Comparison of ENCODE assay signal across 9 mouse cellular contexts in the genomic region with DNA sequence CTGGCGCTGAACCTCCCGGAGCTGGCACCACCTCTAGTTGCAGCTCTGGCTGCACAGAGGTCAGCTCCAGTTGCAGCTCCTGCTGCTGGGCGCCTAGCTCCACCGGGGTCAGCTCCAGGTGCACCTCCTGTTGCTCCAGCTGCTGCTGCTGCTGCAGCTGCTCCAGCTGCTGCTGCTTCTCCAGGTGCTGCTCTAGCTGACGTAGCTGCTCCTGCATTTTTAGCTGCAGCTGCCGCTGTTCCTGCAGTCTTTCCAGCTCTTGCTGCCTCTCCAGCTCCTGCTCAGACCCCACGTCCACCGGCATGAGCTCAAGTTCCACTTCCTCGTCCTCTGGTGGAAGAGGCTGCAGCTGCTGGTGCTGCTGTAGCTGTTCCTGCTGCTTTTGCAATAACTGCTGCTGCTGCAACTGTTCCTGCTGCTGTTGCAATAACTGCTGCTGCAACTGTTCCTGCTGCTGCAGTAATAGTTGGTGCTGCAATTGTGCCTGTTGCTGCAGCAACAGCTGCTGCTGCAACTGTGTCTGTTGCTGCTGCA. TPM values are rescaled to one million over a fixed set of nuclear protein-coding genes. Genes with fewer than 3 reads are reported as not detected.
DNase-seq lines count a peak whose midpoint lies in the region; ATAC-seq and TF ChIP-seq lines count a peak whose summit lies in the region.
"Had no signal": no experiment of that assay in that cellular context is flagged by ENCODE, and none has a peak within 500 bp of the region (broad histone marks: within the 10 kb centered on the region; RNA-seq: fewer than 3 reads in every experiment).

No protein-coding gene starts in this region.

- H3K4me1 ChIP-seq in lung, postnatal 0 days (ENCODE audit: insufficient read depth, low read depth, low read length): peaks cover 5% of the 10 kb centered on the region; the same call in 1 of the 2 replicates
- H3K4me1 ChIP-seq in hindbrain, embryonic 10.5 days (replicated peaks): peaks cover 27% of the 10 kb centered on the region
- H3K4me1 ChIP-seq in liver, embryonic 15.5 days (replicated peaks): peaks cover 16% of the 10 kb centered on the region
- H3K4me1 ChIP-seq in stomach, postnatal 0 days (replicated peaks; ENCODE audit: control insufficient read depth, insufficient read depth): 0 out of 2 replicates have a peak, but pooled peaks cover under 1% of the 10 kb centered on the region

- TF ChIP-seq CTCF in lung, postnatal 0 days (IDR thresholded peaks at IDR 0.05): no peak
- no peak for TF ChIP-seq CTCF in stomach, postnatal 0 days (IDR thresholded peaks at IDR 0.05; ENCODE audit: low read depth)

- WGBS in lung, postnatal 0 days: 16% methylated on average over 9 of the region's 9 CpGs
- WGBS in hindbrain, embryonic 10.5 days: 10% methylated on average over 9 of the region's 9 CpGs
- 8% methylated on average over 9 of the region's 9 CpGs for WGBS in liver, embryonic 15.5 days (ENCODE audit: insufficient replicate concordance)
- WGBS in stomach, postnatal 0 days: 24% methylated on average over 9 of the region's 9 CpGs

- ATAC-seq in lung, postnatal 0 days: no peak
- no peak for ATAC-seq in liver, embryonic 15.5 days (ENCODE audit: insufficient read depth)
- no peak for ATAC-seq in stomach, postnatal 0 days (ENCODE audit: low FRiP score, low TSS enrichment)

- no peaks in the 10 kb centered on the region for H3K9me3 ChIP-seq in lung, postnatal 0 days (ENCODE audit: low read length)
- H3K9me3 ChIP-seq in hindbrain, embryonic 10.5 days: no peaks in the 10 kb centered on the region
- no peaks in the 10 kb centered on the region for H3K9me3 ChIP-seq in liver, embryonic 15.5 days (replicated peaks)
- no peaks in the 10 kb centered on the region for H3K9me3 ChIP-seq in stomach, postnatal 0 days (ENCODE audit: control insufficient read depth, low read length)

- 0 out of 2 replicates have a peak overlapping the region, but pooled peaks have one; percentile 38 for H3K4me2 ChIP-seq in lung, postnatal 0 days (replicated peaks; ENCODE audit: low read depth, low read length)
- peak overlapping the region; percentile 55 for H3K4me2 ChIP-seq in liver, embryonic 15.5 days
- H3K4me2 ChIP-seq in stomach, postnatal 0 days (replicated peaks; ENCODE audit: low read depth): peak overlapping the region; percentile 44

- H3K27ac ChIP-seq in lung, postnatal 0 days (ENCODE audit: low read length): no peak overlapping the region
- peak overlapping the region; percentile 2; the same call in 1 of the 2 replicates for H3K27ac ChIP-seq in hindbrain, embryonic 10.5 days
- no peak overlapping the region for H3K27ac ChIP-seq in liver, embryonic 15.5 days (replicated peaks)
- no peak overlapping the region for H3K27ac ChIP-seq in stomach, postnatal 0 days (replicated peaks)

- H3K9ac ChIP-seq in lung, postnatal 0 days (replicated peaks; ENCODE audit: low read depth): no peak overlapping the region
- no peak overlapping the region for H3K9ac ChIP-seq in liver, embryonic 15.5 days
- H3K9ac ChIP-seq in stomach, postnatal 0 days (ENCODE audit: low read length): no peak overlapping the region

- H3K27me3 ChIP-seq in lung, postnatal 0 days (replicated peaks; ENCODE audit: insufficient read depth, low read length): peaks cover 39% of the 10 kb centered on the region
- H3K27me3 ChIP-seq in hindbrain, embryonic 10.5 days (ENCODE audit: insufficient read depth, poor library complexity, severe bottlenecking): peaks cover 94% of the 10 kb centered on the region
- peaks cover 87% of the 10 kb centered on the region for H3K27me3 ChIP-seq in liver, embryonic 15.5 days
- peaks cover 11% of the 10 kb centered on the region; the same call in 1 of the 2 replicates for H3K27me3 ChIP-seq in stomach, postnatal 0 days (ENCODE audit: control insufficient read depth, insufficient read depth, low read length)

- no peak for TF ChIP-seq EP300 in lung, postnatal 0 days (IDR thresholded peaks at IDR 0.05)
- no peak for TF ChIP-seq EP300 in stomach, postnatal 0 days (optimal IDR thresholded peaks at IDR 0.05)

- no peak for DNase-seq in lung, postnatal 0 days (ENCODE audit: low spot score)
- no peak for DNase-seq in lung, postnatal 25 days (ENCODE audit: low spot score)
- DNase-seq in hindbrain, embryonic 10.5 days (ENCODE audit: low spot score): no peak
- no peak for DNase-seq in stomach, postnatal 0 days (ENCODE audit: low spot score)
- DNase-seq in adipocyte (ENCODE audit: low spot score): no peak
- DNase-seq in spleen, postnatal 36 days (ENCODE audit: low spot score in 2 of 2): no peak
- DNase-seq: kidney, adult 8-10 months had no signal

- no peak overlapping the region for H3K4me3 ChIP-seq in lung, postnatal 0 days (ENCODE audit: low read depth, low read length)
- peak overlapping the region; percentile 49 for H3K4me3 ChIP-seq in hindbrain, embryonic 10.5 days
- H3K4me3 ChIP-seq in liver, embryonic 15.5 days (replicated peaks): peak overlapping the region; percentile 31
- H3K4me3 ChIP-seq in stomach, postnatal 0 days (ENCODE audit: low read depth, low read length): peak overlapping the region; percentile 22; the same call in 1 of the 2 replicates
- H3K4me3 ChIP-seq: myocyte had no signal

- H3K36me3 ChIP-seq in lung, postnatal 0 days (ENCODE audit: insufficient read depth, low read length): no peaks in the 10 kb centered on the region
- peaks cover 4% of the 10 kb centered on the region; the same call in 1 of the 2 replicates for H3K36me3 ChIP-seq in hindbrain, embryonic 10.5 days
- H3K36me3 ChIP-seq in liver, embryonic 15.5 days (replicated peaks): no peaks in the 10 kb centered on the region
- H3K36me3 ChIP-seq in stomach, postnatal 0 days (ENCODE audit: control insufficient read depth, insufficient read depth, low read length): no peaks in the 10 kb centered on the region

RNA-seq across cellular contexts. Expression of a gene that starts 5.0 kb away (rescaled TPM):
- 0.08 TPM in 1 of 2 replicates, not detected in the other for polyA plus RNA-seq in lung, postnatal 0 days (2015; fragmentation: Nextera tagmentation; extraction: Ambion mirVana)
- not detected in 2 replicates for polyA plus RNA-seq in hindbrain, embryonic 10.5 days (2016; fragmentation: Nextera tagmentation; extraction: Ambion mirVana)
- not detected in 2 replicates for polyA plus RNA-seq in liver, embryonic 15.5 days (2015; fragmentation: Nextera tagmentation; extraction: Ambion mirVana)
- 0.06 TPM in 2 replicates for polyA plus RNA-seq in stomach, postnatal 0 days (2015; fragmentation: Nextera tagmentation; extraction: Ambion mirVana)

RNA-seq across cellular contexts. Expression of a gene that starts 18.6 kb away (rescaled TPM):
- polyA plus RNA-seq in lung, postnatal 0 days (2015; fragmentation: Nextera tagmentation; extraction: Ambion mirVana): 1.4 and 1.6 TPM in 2 replicates
- polyA plus RNA-seq in hindbrain, embryonic 10.5 days (2016; fragmentation: Nextera tagmentation; extraction: Ambion mirVana): 3.9 and 6.6 TPM in 2 replicates
- 0.23 and 0.44 TPM in 2 replicates for polyA plus RNA-seq in liver, embryonic 15.5 days (2015; fragmentation: Nextera tagmentation; extraction: Ambion mirVana)
- 1.4 and 1.7 TPM in 2 replicates for polyA plus RNA-seq in stomach, postnatal 0 days (2015; fragmentation: Nextera tagmentation; extraction: Ambion mirVana)

RNA-seq across cellular contexts. Expression of a gene that starts 26.7 kb away (rescaled TPM):
- polyA plus RNA-seq in lung, postnatal 0 days (2015; fragmentation: Nextera tagmentation; extraction: Ambion mirVana): 18.2 and 19.5 TPM in 2 replicates
- 64.3 and 65.3 TPM in 2 replicates for polyA plus RNA-seq in hindbrain, embryonic 10.5 days (2016; fragmentation: Nextera tagmentation; extraction: Ambion mirVana)
- 21.8 and 23.2 TPM in 2 replicates for polyA plus RNA-seq in liver, embryonic 15.5 days (2015; fragmentation: Nextera tagmentation; extraction: Ambion mirVana)
- 15.7 and 18.5 TPM in 2 replicates for polyA plus RNA-seq in stomach, postnatal 0 days (2015; fragmentation: Nextera tagmentation; extraction: Ambion mirVana)

RNA-seq across cellular contexts. Expression of a gene that starts 40.6 kb away (rescaled TPM):
- 72.1 and 87.5 TPM in 2 replicates for polyA plus RNA-seq in lung, postnatal 0 days (2015; fragmentation: Nextera tagmentation; extraction: Ambion mirVana)
- 75.7 and 85.7 TPM in 2 replicates for polyA plus RNA-seq in hindbrain, embryonic 10.5 days (2016; fragmentation: Nextera tagmentation; extraction: Ambion mirVana)
- polyA plus RNA-seq in liver, embryonic 15.5 days (2015; fragmentation: Nextera tagmentation; extraction: Ambion mirVana): 24.9 and 26.1 TPM in 2 replicates
- polyA plus RNA-seq in stomach, postnatal 0 days (2015; fragmentation: Nextera tagmentation; extraction: Ambion mirVana): 62.6 and 65.2 TPM in 2 replicates

RNA-seq across cellular contexts. Expression of a gene that starts 53.5 kb away (rescaled TPM):
- polyA plus RNA-seq in lung, postnatal 0 days (2015; fragmentation: Nextera tagmentation; extraction: Ambion mirVana): 6.7 and 7.5 TPM in 2 replicates
- polyA plus RNA-seq in hindbrain, embryonic 10.5 days (2016; fragmentation: Nextera tagmentation; extraction: Ambion mirVana): 19.9 and 22.0 TPM in 2 replicates
- polyA plus RNA-seq in liver, embryonic 15.5 days (2015; fragmentation: Nextera tagmentation; extraction: Ambion mirVana): 1.6 and 1.8 TPM in 2 replicates
- polyA plus RNA-seq in stomach, postnatal 0 days (2015; fragmentation: Nextera tagmentation; extraction: Ambion mirVana): 4.2 and 4.5 TPM in 2 replicates
